Mouse (Mus musculus) heart, postnatal 0 days (tissue): Measurements from ENCODE around the gene Nav2. TPM values are rescaled to one million over a fixed set of nuclear protein-coding genes. Genes with fewer than 3 reads are reported as not detected.

Experiments used
- ATAC-seq: fragments of 200-750 bp; cut with Nextera tagmentation; 2 replicates; pipeline ENCODE4 v1.8.0; 2017; ENCODE audit warnings: low read depth, moderate number of reproducible peaks, moderate library complexity; ENCODE audit not compliant: insufficient read depth
- DNase-seq: peaks from one replicate; pipeline ENCODE4 v3.0.0-alpha.2; 2016; ENCODE audit warnings: low spot score
- H3K27ac ChIP-seq: fragments of 300-500 bp; sonication (generic); 2 replicates; pipeline ENCODE4 v1.5.1; 2014; ENCODE audit warnings: low read depth, mild to moderate bottlenecking
- H3K27me3 ChIP-seq: fragments of 300-500 bp; sonication (generic); 2 replicates; pipeline ENCODE4 v1.6.1; 2014; ENCODE audit warnings: low read length, mixed read lengths; ENCODE audit not compliant: control insufficient read depth, insufficient read depth
- H3K36me3 ChIP-seq: fragments of 300-500 bp; sonication (generic); replicated peaks from 2 replicates; pipeline ENCODE4 v1.6.1; 2014; ENCODE audit warnings: low read length, mixed read lengths; ENCODE audit not compliant: control insufficient read depth, insufficient read depth
- H3K4me1 ChIP-seq: fragments of 300-500 bp; sonication (generic); 2 replicates; pipeline ENCODE4 v1.6.1; 2014; ENCODE audit warnings: antibody characterized with exemption; ENCODE audit not compliant: control insufficient read depth, insufficient read depth
- H3K4me2 ChIP-seq: fragments of 300-500 bp; sonication (generic); 2 replicates; pipeline ENCODE4 v1.6.1; 2014; ENCODE audit warnings: low read depth, mild to moderate bottlenecking, low read length, moderate library complexity
- H3K4me3 ChIP-seq: fragments of 300-500 bp; sonication (generic); 2 replicates; pipeline ENCODE4 v1.5.1; 2014; ENCODE audit warnings: low read depth, low read length
- H3K9ac ChIP-seq: fragments of 300-500 bp; sonication (generic); replicated peaks from 2 replicates; pipeline ENCODE4 v1.6.1; 2014; ENCODE audit warnings: low read depth, low read length, mixed read lengths
- H3K9me3 ChIP-seq: fragments of 300-500 bp; sonication (generic); replicated peaks from 2 replicates; pipeline ENCODE4 v1.6.1; 2016; ENCODE audit warnings: low read length; ENCODE audit not compliant: control insufficient read depth
- CTCF ChIP-seq: IDR thresholded peaks from 2 replicates; pipeline ENCODE4 v1.5.1; 2016; ENCODE audit warnings: antibody characterized with exemption, control low read depth, low read depth
- EP300 ChIP-seq: IDR thresholded peaks from 2 replicates; pipeline ENCODE4 v1.6.1; 2016; ENCODE audit warnings: antibody characterized with exemption, low read depth
- WGBS: fragments of 180-500 bp; shearing (Covaris S2); extraction: QIAGEN DNeasy Blood & Tissue Kit; methylation state at CpG from one replicate; pipeline ENCODE4 v1.1.7; 2014; 5-methylcytosine and 5-hydroxymethylcytosine counted together
- polyA plus RNA-seq: library from polyadenylated mRNA; unstranded; fragments of >200 nt; fragmentation: Nextera tagmentation; extraction: Ambion mirVana; gene quantifications from 2 replicates; pipeline ENCODE4 v1.2.1, GENCODE M21; 2015
- total RNA-seq: library from RNA; depleted of rRNA; stranded (reverse); fragments of >200 nt; gene quantifications from 2 replicates; pipeline ENCODE4 v1.2.3, GENCODE M21; 2014; ENCODE audit warnings: low replicate concordance

The Nav2 gene
- total and polyA plus RNA-seq, 2 experiments from 2014 or later: 22.8 to 77.9 TPM

- H3K27ac ChIP-seq: no peak overlapping the region
- no peaks in the 10 kb centered on the region for H3K9me3 ChIP-seq
- DNase-seq (no peak), ATAC-seq (no peak)
- WGBS: 75% methylated on average over 10 of the region's 10 CpGs
- no peak for TF ChIP-seq CTCF
- no peak overlapping the region for H3K4me2 ChIP-seq
- no peak overlapping the region for H3K4me3 ChIP-seq
- peaks cover 27% of the 10 kb centered on the region for H3K36me3 ChIP-seq
- H3K9ac ChIP-seq: no peak overlapping the region
- no peaks in the 10 kb centered on the region for H3K27me3 ChIP-seq
- H3K4me1 ChIP-seq: no peaks in the 10 kb centered on the region
Measured at GRCm38 (mm10) chr7:49457890-49458289, 549.4 kb downstream of the Nav2 start.

GRCm38 (mm10) chr7:49462328-49462811, 553.9 kb downstream of the Nav2 start:
- Histone ChIP-seq H3K4me1 (no peaks in the 10 kb centered on the region), H3K9ac (0 out of 2 replicates have a peak overlapping the region, but pooled peaks have one; percentile 21), H3K27ac (no peak overlapping the region), H3K27me3 (no peaks in the 10 kb centered on the region), H3K9me3 (no peaks in the 10 kb centered on the region), H3K4me2 (peak overlapping the region; percentile 50), H3K4me3 (peak overlapping the region; percentile 37), H3K36me3 (peaks cover 20% of the 10 kb centered on the region)
- TF ChIP-seq EP300: no peak
- no peak for TF ChIP-seq CTCF
- WGBS: 25% methylated on average over 10 of the region's 10 CpGs
- ATAC-seq (no peak), DNase-seq (no peak)

GRCm38 (mm10) chr7:49467861-49468260, 559.3 kb downstream of the Nav2 start:
- Histone ChIP-seq H3K4me3 (no peak overlapping the region), H3K9ac (no peak overlapping the region), H3K36me3 (peaks cover 22% of the 10 kb centered on the region), H3K9me3 (no peaks in the 10 kb centered on the region), H3K4me1 (no peaks in the 10 kb centered on the region), H3K4me2 (no peak overlapping the region), H3K27me3 (no peaks in the 10 kb centered on the region), H3K27ac (no peak overlapping the region)
- peak; percentile 84 for DNase-seq
- WGBS: 25% methylated on average over 10 of the region's 10 CpGs
- peak; percentile 75 for ATAC-seq
- TF ChIP-seq CTCF (peak; percentile 90), EP300 (no peak)

- Histone ChIP-seq H3K9me3 (no peaks in the 10 kb centered on the region), H3K4me3 (no peak overlapping the region), H3K9ac (no peak overlapping the region), H3K4me2 (no peak overlapping the region), H3K27ac (no peak overlapping the region), H3K4me1 (no peaks in the 10 kb centered on the region), H3K36me3 (peaks cover 22% of the 10 kb centered on the region), H3K27me3 (no peaks in the 10 kb centered on the region)
- WGBS: 78% methylated on average over 8 of the region's 8 CpGs
- ATAC-seq: no peak
- DNase-seq: no peak
- TF ChIP-seq EP300 (no peak), CTCF (no peak)
Measured at GRCm38 (mm10) chr7:49468492-49469205, 560.1 kb downstream of the Nav2 start.

GRCm38 (mm10) chr7:49471278-49471677, 562.8 kb downstream of the Nav2 start:
- Histone ChIP-seq H3K27ac (no peak overlapping the region), H3K27me3 (no peaks in the 10 kb centered on the region), H3K36me3 (0 out of 2 replicates have a peak, but pooled peaks cover 5% of the 10 kb centered on the region), H3K4me3 (no peak overlapping the region), H3K4me1 (no peaks in the 10 kb centered on the region; the same call in 1 of the 2 replicates), H3K9me3 (no peaks in the 10 kb centered on the region), H3K9ac (no peak overlapping the region), H3K4me2 (no peak overlapping the region)
- 42% methylated on average over 3 of the region's 3 CpGs for WGBS
- ATAC-seq: peak; percentile 51; the same call in 1 of the 2 replicates
- TF ChIP-seq EP300 (no peak), CTCF (peak; percentile 79)
- DNase-seq: peak; percentile 69
